Mouse (Mus musculus) ES-E14 (cell line): Measurements from ENCODE around the gene Ccdc107. TPM values are rescaled to one million over a fixed set of nuclear protein-coding genes. Genes with fewer than 3 reads are reported as not detected.

ENCODE experiments used
- DNase-seq: peaks from one replicate; pipeline ENCODE4 v3.0.0-alpha.2; 2013; ENCODE audit warnings: low read depth, low spot score
- H3K27ac ChIP-seq: 2 replicates; pipeline ENCODE4 v1.5.1; 2012; ENCODE audit warnings: low read depth, mild to moderate bottlenecking, low read length, moderate library complexity, mixed read lengths; ENCODE audit not compliant: poor library complexity, insufficient read depth, severe bottlenecking
- H3K36me3 ChIP-seq: 2 replicates; pipeline ENCODE4 v1.6.1; 2012; ENCODE audit warnings: mild to moderate bottlenecking, low read length, moderate library complexity, mixed read lengths; ENCODE audit not compliant: control insufficient read depth, poor library complexity, insufficient read depth, severe bottlenecking
- H3K4me1 ChIP-seq, 2 experiments: fragments of 150-350 bp in 1 of 2; sonication (generic) in 1 of 2; 2 replicates each; pipeline ENCODE4 v1.6.1; 2012; ENCODE audit warnings: low read length in 2 of 2, mild to moderate bottlenecking in 1 of 2, mixed read lengths in 1 of 2; ENCODE audit not compliant: control insufficient read depth in 2 of 2, insufficient read depth in 2 of 2, poor library complexity in 1 of 2
- H3K4me3 ChIP-seq, 2 experiments: fragments of 150-350 bp in 1 of 2; sonication (generic) in 1 of 2; 2 replicates each; pipeline ENCODE4 v1.5.1; 2012; ENCODE audit warnings: low read length in 2 of 2, low read depth in 1 of 2, mild to moderate bottlenecking in 1 of 2, mixed read lengths in 1 of 2; ENCODE audit not compliant: insufficient read depth in 1 of 2, poor library complexity in 1 of 2, severe bottlenecking in 1 of 2
- H3K9ac ChIP-seq: 2 replicates; pipeline ENCODE4 v1.6.1; 2012; ENCODE audit warnings: low read depth, mild to moderate bottlenecking, low read length, mixed read lengths; ENCODE audit not compliant: poor library complexity, insufficient read depth, severe bottlenecking
- H3K9me3 ChIP-seq: fragments of 150-350 bp; sonication (generic); 2 replicates; pipeline ENCODE4 v1.6.1; 2012; ENCODE audit warnings: low read depth, mild to moderate bottlenecking, low read length; ENCODE audit not compliant: control insufficient read depth, insufficient read depth
- CHD2 ChIP-seq: IDR thresholded peaks from 2 replicates; pipeline ENCODE4 v1.6.1; 2014; ENCODE audit warnings: mild to moderate bottlenecking, low read depth, low read length, inconsistent platforms
- HCFC1 ChIP-seq: IDR thresholded peaks from 2 replicates; pipeline ENCODE4 v1.6.1; 2012; ENCODE audit warnings: low read length, inconsistent platforms, borderline replicate concordance; ENCODE audit not compliant: insufficient read depth
- MAFK ChIP-seq: IDR thresholded peaks from 2 replicates; pipeline ENCODE4 v1.6.1; 2014; ENCODE audit warnings: mild to moderate bottlenecking, low read depth, low read length, inconsistent platforms; ENCODE audit not compliant: insufficient read depth
- ZC3H11A ChIP-seq: IDR thresholded peaks from 2 replicates; pipeline ENCODE4 v1.6.1; 2012; ENCODE audit warnings: low read depth, mild to moderate bottlenecking, inconsistent platforms, low read length, borderline replicate concordance
- ZNF384 ChIP-seq: IDR thresholded peaks from 2 replicates; pipeline ENCODE4 v1.6.1; 2012; ENCODE audit warnings: low read depth, low read length, inconsistent platforms
- in situ Hi-C, 2 experiments: fragments of 600-800 bp; cut with MboI; formaldehyde crosslinking; loops; one replicate each; pipeline ENCODE4 v1.15.1; 2025; ENCODE audit warnings: low sequenced_read_pairs in 2 of 2, inconsistent platforms in 1 of 2; ENCODE audit not compliant: unreplicated experiment in 2 of 2
- total RNA-seq: library from RNA; depleted of rRNA; stranded (reverse); fragments of 300-350 nt; gene quantifications from 2 replicates; pipeline ENCODE4 v1.2.3, GENCODE M21; 2012

Gene Ccdc107
- total RNA-seq, 1 experiment: 59.1 TPM

DNA sequence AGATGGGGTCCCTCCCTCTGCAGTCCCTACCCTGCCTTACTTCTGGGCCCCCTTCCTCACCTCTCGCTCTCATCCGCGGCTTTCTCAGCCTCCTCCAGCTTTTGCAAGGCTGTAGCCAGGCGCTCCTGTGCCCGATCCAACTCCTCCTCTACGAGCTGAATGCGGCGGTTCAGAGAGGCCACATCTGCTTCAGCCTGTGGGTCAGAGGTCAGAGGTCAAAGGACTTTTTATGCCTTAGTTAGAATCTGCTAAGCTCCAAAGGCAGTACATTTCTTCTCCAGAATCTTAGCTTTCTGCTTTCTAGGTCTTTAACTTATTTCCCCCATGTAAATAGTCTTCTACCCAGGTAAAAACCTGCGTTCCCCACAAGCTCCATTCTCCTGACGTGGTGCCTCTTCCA, 26.9 kb downstream of the Ccdc107 start:
- Histone ChIP-seq H3K9ac (no peak overlapping the region), H3K9me3 (no peaks in the 10 kb centered on the region), H3K36me3 (peaks cover 10% of the 10 kb centered on the region; the same call in 1 of the 2 replicates), H3K27ac (no peak overlapping the region), H3K4me1 (peaks cover 0 to 26% of the 10 kb centered on the region in 2 experiments; a peak in 2 of 4 replicates), H3K4me3 (peak overlapping the region; percentile 23 to 52; a peak in 3 of 4 replicates)
- in situ Hi-C loops: no loop called here
- no peak for DNase-seq
- TF ChIP-seq ZNF384 (no peak), HCFC1 (no peak), CHD2 (no peak), ZC3H11A (no peak), MAFK (no peak)

DNA sequence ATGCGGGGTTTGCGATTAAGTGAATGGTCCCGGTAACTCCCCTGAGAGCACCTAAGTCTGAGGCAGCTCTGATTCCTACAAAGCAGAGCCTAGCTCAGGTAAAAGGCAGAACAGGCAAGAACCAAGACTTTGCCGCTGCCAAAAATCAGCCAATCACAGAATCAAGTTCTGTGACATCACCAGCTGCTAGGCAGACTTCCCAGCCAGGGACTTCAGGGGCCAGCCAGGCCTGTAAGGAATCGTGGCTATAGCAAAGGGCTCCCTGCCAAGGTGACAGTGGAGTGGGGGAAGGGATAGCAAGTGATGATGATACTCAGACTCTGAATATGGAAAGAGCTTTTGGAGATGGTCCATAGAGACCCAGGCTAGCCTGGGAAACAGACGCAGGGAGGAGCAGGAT, 27.3 kb downstream of the Ccdc107 start:
- Histone ChIP-seq H3K9ac (no peak overlapping the region), H3K27ac (no peak overlapping the region), H3K36me3 (peaks cover 9% of the 10 kb centered on the region; the same call in 1 of the 2 replicates), H3K9me3 (no peaks in the 10 kb centered on the region), H3K4me1 (peaks cover 0 to 28% of the 10 kb centered on the region in 2 experiments; a peak in 2 of 4 replicates), H3K4me3 (no peak overlapping the region)
- in situ Hi-C loops: no loop called here
- DNase-seq: peak; percentile 74
- TF ChIP-seq CHD2 (peak; percentile 97), MAFK (no peak), ZC3H11A (no peak), HCFC1 (no peak), ZNF384 (no peak)

DNA sequence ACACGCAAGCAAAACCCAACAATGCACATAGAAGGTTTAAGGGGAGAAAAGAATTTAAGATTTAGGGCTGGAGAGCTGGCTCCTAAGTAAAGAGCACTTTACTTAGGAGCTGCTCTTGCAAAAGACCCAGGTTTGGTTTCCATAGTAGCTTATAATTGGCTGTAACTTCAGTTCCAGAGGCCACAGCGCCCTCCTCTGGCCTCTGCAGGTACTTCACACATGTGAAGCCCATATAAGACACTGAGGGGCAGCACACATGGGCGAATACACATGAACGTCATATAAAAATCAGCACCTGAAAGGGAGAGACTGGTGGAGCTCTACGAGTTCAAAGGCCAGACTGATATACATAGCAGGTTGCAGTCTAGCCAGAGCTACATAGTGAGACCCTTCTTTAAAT, 35.2 kb downstream of the Ccdc107 start:
- H3K9me3 ChIP-seq: no peaks in the 10 kb centered on the region
- peak; percentile 62 for DNase-seq
- no peak overlapping the region for H3K9ac ChIP-seq
- no peak for TF ChIP-seq ZNF384
- TF ChIP-seq ZC3H11A: 0 out of 2 replicates have a peak, but pooled peaks have one; percentile 8
- no peak overlapping the region for H3K27ac ChIP-seq
- H3K4me3 ChIP-seq: no peak overlapping the region
- H3K4me1 ChIP-seq: peaks cover 0 to 6% of the 10 kb centered on the region in 2 experiments; a peak in 2 of 4 replicates
- peaks cover 18% of the 10 kb centered on the region for H3K36me3 ChIP-seq
- in situ Hi-C loops: no loop called here

DNA sequence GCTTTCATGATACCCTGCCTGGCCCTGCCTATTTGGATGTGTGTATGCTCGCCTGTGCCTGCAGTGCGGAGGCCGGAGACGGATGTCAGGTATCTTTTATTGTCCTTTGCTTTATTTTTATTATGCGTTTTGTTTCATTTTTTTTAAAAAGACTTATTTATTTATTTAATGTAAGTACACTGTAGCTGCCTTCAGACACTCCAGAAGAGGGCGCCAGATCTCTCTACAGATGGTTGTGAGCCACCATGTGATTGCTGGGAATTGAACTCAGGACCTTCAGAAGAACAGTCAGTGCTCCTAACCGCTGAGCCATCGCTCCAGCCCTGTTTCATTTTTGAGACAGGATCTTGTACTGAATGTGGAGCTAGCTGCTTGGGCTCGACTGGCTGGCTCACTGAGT, 35.8 kb downstream of the Ccdc107 start:
- Histone ChIP-seq H3K4me1 (peaks cover 0 to 8% of the 10 kb centered on the region in 2 experiments; a peak in 2 of 4 replicates), H3K9me3 (no peaks in the 10 kb centered on the region), H3K27ac (no peak overlapping the region), H3K4me3 (no peak overlapping the region), H3K36me3 (peaks cover 24% of the 10 kb centered on the region), H3K9ac (no peak overlapping the region)
- no peak for DNase-seq
- in situ Hi-C loops: no loop called here
- TF ChIP-seq MAFK (no peak), HCFC1 (no peak), CHD2 (no peak), ZNF384 (0 out of 2 replicates have a peak, but pooled peaks have one; percentile 35), ZC3H11A (no peak)

DNA sequence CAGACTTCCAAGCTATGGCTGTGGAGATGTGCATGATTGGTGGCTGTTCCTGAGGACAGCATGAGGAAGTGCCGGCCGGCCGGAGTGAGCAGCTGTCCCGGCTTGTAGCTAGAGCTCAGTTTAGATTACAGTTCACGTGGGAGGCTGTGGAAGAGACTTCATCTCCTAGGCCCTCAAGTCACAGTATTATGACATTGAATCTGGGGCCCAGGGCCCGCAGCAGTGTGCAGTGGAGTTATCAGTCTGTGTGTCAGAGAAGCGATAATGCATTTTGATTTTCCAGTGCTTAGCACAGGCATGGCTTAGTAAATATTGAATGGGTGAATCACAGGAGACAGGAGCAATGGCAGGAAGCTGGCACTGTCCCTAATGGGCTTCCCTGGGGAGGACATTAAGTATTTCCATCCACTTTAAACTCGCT, 37.4 kb downstream of the Ccdc107 start:
- Histone ChIP-seq H3K36me3 (peaks cover 34% of the 10 kb centered on the region), H3K9me3 (no peaks in the 10 kb centered on the region), H3K9ac (no peak overlapping the region), H3K4me3 (no peak overlapping the region), H3K4me1 (peaks cover 4 to 7% of the 10 kb centered on the region in 2 experiments; a peak in 2 of 4 replicates), H3K27ac (no peak overlapping the region)
- no peak for DNase-seq
- in situ Hi-C loops: no loop called here
- TF ChIP-seq ZNF384 (no peak), ZC3H11A (no peak), CHD2 (no peak), MAFK (no peak), HCFC1 (no peak)
